Mouse (Mus musculus) embryonic stem cell, embryonic (primary cell): ENCODE results near the gene Fam189a1.

Experiments
- CTCF ChIA-PET, 4 experiments: fragments of 300-600 bp in 2 of 4; fragments of 350-600 bp in 2 of 4; sonication (Branson Sonifier 250); formaldehyde crosslinking; loops; one replicate each; lab custom pipeline; 2022; ENCODE audit warnings: inconsistent platforms in 2 of 4; lab: Charles Lee
- POLR2A ChIA-PET, 4 experiments: fragments of 300-600 bp in 2 of 4; fragments of 350-600 bp in 2 of 4; sonication (Branson Sonifier 250); formaldehyde crosslinking; loops; one replicate each; lab custom pipeline; 2022; ENCODE audit warnings: antibody characterized with exemption in 4 of 4, inconsistent platforms in 1 of 4; lab: Charles Lee

Fam189a1 gene

DNA sequence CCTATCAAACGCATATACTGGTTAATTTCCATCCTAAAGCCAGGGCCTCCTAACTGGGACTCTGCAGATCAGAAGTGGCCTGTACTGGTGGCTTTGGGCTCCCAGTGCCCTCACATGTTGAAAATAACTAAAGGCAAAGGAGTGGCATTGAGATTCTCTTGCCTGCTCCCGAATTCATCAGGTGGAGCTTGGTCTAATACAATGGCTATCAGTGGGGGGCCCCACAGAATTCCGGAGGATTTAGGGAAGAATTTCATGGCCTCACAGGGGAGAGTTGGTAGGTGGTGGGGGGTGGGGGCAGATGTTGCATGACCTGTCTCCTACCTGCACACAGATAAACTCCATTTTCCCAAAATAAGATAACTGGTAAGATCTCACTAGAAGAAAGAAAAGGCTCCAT lies 92.3 kb downstream of the Fam189a1 start:
- ChIA-PET POLR2A (interaction anchor here in 3 of 4 experiments (0.7 to 2.6 kb wide), 8 partner anchors 10 to 1642 kb away, joined by 3 to 9 read pairs (median 4); partner anchors contain the start of genes Mcee (in 1 of the 3), Mphosph10 (in 1 of the 3) and Tarsl2 (in 1 of the 3)), CTCF (interaction anchor here (0.6 to 3.1 kb wide), 6 partner anchors 9 to 1023 kb away, joined by 3 to 20 read pairs (median 6); no protein-coding TSS in a partner anchor)

DNA sequence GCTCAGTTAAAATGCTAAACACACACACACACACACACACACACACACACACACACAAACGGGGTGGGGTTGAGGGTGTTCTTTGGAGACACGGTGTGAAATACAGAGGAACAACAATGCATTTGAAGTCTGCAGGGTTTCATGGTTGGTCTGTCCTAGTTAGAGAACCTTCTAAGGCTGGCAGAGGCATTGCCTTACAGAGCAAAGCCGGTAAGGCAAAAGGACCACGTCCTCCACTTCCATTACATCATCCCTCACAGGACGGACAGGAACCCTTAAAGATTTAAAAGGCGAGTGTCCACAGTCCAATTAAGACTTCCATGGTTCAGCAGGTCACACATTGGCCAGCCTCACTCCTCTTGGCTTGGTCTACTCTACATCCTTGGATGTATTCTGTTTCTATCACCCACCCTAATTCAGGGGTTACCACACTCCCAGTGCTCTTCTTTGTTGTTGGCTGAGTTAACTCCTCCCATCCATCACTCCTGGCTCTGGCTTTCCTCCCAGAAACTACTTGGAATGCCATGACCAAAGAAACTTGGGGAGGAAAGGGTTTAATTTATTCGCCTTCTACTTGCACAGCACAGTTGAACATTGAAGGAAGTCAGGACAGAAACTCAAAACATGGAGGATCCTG lies 96.1 kb downstream of the Fam189a1 start:
- ChIA-PET CTCF (interaction anchor here in 1 of 4 experiments (0.6 kb wide), 1 partner anchor 11 kb away, joined by 6 read pairs; no protein-coding TSS in a partner anchor), POLR2A (no interaction called here)

GRCm38 (mm10) chr7:65056864-65057263 lies 99.5 kb downstream of the Fam189a1 start:
- ChIA-PET POLR2A (interaction anchor here in 1 of 4 experiments (1.5 kb wide), 1 partner anchor 18 kb away, joined by 3 read pairs; no protein-coding TSS in a partner anchor), CTCF (no interaction called here)

GRCm38 (mm10) chr7:65051986-65052385 lies 104.4 kb downstream of the Fam189a1 start:
- CTCF ChIA-PET = interaction anchor here in 2 of 4 experiments (0.6 to 1.2 kb wide), 2 partner anchors 21 to 22 kb away, joined by 4 to 7 read pairs; no protein-coding TSS in a partner anchor
- POLR2A ChIA-PET = interaction anchor here in 1 of 4 experiments (1.9 kb wide), 1 partner anchor 13 kb away, joined by 4 read pairs; no protein-coding TSS in a partner anchor

DNA sequence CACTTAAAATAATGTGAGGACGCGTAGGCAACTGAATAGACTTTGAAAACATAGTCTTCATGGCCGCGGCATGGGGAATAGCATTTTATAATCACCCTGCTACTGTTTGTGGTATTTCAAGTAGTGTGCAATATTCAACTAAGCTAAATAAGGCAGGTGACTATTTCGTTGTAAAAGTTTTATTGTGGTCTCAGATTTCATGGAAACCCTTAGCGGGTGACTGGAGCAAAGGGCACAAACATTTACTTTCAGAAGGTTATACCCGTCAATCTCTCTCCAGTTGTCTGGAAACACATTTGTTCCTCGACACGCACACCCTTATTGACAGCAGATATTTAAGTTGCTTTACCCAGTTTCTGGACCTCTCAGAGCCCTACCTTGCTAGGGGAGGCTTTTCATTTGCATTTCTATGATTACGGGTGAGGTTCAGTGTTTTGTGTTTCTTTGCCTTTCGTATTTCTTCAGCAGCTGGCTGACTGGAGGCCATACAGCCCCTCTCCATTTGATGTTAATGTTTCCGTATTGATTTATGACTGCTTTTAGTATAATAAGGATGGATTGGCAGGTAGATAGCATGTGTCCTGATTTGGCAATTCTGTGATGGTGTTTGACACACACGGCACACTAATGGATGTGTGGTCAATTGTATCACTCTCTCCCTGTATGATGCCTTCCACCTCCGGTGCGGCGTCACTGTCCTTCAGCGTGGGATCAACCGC lies 107.0 kb downstream of the Fam189a1 start:
- ChIA-PET CTCF (interaction anchor here in 1 of 4 experiments (0.6 kb wide), 1 partner anchor 11 kb away, joined by 6 read pairs; no protein-coding TSS in a partner anchor), POLR2A (no interaction called here)

DNA sequence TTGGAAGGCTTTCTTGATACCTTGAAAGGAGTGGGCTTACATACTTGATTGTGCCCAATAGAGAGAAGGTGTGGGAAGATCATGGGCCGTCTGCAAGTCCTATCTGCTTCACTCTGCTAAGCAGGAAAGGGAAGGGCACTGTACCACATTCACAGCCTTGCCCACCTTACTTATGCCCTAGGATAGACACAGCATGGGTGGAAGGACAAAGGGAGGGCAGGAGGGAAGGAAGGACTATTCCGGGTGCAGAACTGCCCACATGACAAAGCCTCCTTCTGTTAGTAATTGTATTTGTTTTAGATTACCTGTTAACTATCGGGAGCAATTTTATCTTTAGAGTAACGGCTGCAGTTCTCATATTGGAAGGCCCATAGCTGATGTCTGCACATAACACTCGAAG lies 108.7 kb downstream of the Fam189a1 start:
- ChIA-PET POLR2A (no interaction called here), CTCF (interaction anchor here in 1 of 4 experiments (2.8 kb wide), 1 partner anchor 26 kb away, joined by 11 read pairs; no protein-coding TSS in a partner anchor)

DNA sequence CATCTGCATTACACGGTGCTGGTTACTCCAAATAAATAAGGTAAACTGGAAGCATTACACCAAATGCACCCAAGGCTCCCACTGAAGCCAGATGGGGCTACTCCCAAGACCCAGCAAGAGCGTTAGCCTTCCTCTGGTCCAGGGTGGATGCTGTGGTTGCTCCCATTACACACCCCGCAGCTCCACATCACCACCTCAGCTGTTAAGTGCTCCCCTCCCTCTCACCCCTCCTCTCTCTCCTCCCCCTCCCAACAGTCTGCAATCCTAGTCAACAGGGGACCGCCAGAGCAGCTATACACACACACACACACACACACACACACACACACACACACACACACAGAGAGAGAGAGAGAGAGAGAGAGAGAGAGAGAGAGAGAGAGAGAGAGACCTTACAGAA lies 109.7 kb downstream of the Fam189a1 start:
- POLR2A ChIA-PET = interaction anchor here (0.5 to 1.6 kb wide), 6 partner anchors 18 to 276 kb away, joined by 3 to 4 read pairs (median 3); no protein-coding TSS in a partner anchor
- CTCF ChIA-PET = interaction anchor here in 3 of 4 experiments (0.6 to 2.8 kb wide), 4 partner anchors 17 to 304 kb away, joined by 3 to 11 read pairs (median 4); no protein-coding TSS in a partner anchor

- ChIA-PET POLR2A (interaction anchor here in 1 of 4 experiments (0.8 kb wide), 1 partner anchor 171 kb away, joined by 3 read pairs; the partner anchor contains the start of gene Nsmce3), CTCF (interaction anchor here in 1 of 4 experiments (0.5 kb wide), 1 partner anchor 130 kb away, joined by 3 read pairs; no protein-coding TSS in a partner anchor)
These were observed 112.1 kb downstream of the Fam189a1 start for GRCm38 (mm10) chr7:65044280-65044679.

GRCm38 (mm10) chr7:65041106-65041505 lies 115.3 kb downstream of the Fam189a1 start:
- ChIA-PET CTCF (no interaction called here), POLR2A (no interaction called here)

- POLR2A ChIA-PET = no interaction called here
- CTCF ChIA-PET = no interaction called here
These were observed 124.6 kb downstream of the Fam189a1 start for GRCm38 (mm10) chr7:65031741-65032140.

DNA sequence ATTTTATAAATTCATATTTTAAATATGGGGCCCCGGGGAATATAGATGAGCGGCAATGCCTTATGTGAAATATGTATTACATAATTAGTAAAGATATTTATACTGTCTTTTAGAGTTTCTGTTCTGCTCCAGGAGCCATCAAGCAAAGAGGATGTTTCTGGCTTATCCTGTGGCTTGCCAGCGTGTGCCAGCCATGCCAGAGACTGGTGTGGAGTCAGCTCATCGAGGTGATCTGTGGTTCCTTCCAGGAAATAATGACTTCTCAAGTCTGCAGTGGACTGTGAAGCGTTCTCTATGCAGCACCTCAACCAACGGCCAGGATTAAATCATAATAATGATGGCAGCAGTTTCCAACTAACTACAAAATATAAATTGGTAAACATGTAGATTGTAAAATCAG lies 125.2 kb downstream of the Fam189a1 start:
- CTCF ChIA-PET = no interaction called here
- POLR2A ChIA-PET = no interaction called here

- POLR2A ChIA-PET = interaction anchor here in 1 of 4 experiments (1.0 kb wide), 1 partner anchor 157 kb away, joined by 3 read pairs; the partner anchor contains the start of gene Nsmce3
These were observed 126.4 kb downstream of the Fam189a1 start for GRCm38 (mm10) chr7:65029985-65030384.

GRCm38 (mm10) chr7:65021298-65021697 lies 135.1 kb downstream of the Fam189a1 start:
- CTCF ChIA-PET = no interaction called here
- POLR2A ChIA-PET = no interaction called here

More at GRCm38 (mm10) chr7:65029985-65030384, 126.4 kb downstream of the Fam189a1 start:
- CTCF ChIA-PET = no interaction called here

DNA sequence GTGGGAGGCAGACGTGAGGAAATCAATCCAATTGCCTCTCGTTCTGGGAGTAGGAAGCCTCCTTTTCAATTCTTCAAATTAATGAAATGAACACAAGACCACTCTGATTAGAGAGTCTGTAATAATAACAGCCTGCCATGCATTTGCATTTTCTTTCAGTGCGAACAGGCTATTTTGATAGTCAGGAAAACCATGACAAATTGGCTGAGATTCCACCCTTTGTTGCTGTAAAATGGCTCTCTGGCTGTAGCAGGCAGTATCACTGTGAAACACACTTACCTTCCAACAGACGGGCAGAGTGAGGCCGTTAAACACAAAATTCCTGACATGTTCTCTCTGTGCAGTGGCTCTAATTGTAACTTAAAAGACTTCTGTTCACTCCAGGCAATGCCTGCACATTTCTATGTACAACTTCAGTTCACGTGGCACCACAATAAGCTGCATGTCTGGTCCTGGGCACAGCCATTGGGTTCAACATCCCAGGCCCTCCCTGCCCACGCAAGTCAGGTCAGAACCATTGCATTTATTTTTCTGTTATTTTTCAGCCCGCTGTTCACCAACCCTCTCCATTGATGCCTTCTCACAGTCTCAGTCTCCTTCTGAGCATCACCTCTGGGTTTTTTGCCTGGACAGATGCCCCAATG lies 138.2 kb downstream of the Fam189a1 start:
- ChIA-PET POLR2A (no interaction called here), CTCF (no interaction called here)

- CTCF ChIA-PET = no interaction called here
- POLR2A ChIA-PET = no interaction called here
These were observed 139.0 kb downstream of the Fam189a1 start for GRCm38 (mm10) chr7:65017348-65017747.

GRCm38 (mm10) chr7:65011133-65011532 lies 145.2 kb downstream of the Fam189a1 start:
- ChIA-PET POLR2A (no interaction called here), CTCF (no interaction called here)

GRCm38 (mm10) chr7:65010275-65010674 lies 146.1 kb downstream of the Fam189a1 start:
- CTCF ChIA-PET = no interaction called here

GRCm38 (mm10) chr7:65005731-65006130 lies 150.6 kb downstream of the Fam189a1 start:
- ChIA-PET CTCF (no interaction called here), POLR2A (no interaction called here)

More at GRCm38 (mm10) chr7:65010275-65010674, 146.1 kb downstream of the Fam189a1 start:
- POLR2A ChIA-PET = no interaction called here

DNA sequence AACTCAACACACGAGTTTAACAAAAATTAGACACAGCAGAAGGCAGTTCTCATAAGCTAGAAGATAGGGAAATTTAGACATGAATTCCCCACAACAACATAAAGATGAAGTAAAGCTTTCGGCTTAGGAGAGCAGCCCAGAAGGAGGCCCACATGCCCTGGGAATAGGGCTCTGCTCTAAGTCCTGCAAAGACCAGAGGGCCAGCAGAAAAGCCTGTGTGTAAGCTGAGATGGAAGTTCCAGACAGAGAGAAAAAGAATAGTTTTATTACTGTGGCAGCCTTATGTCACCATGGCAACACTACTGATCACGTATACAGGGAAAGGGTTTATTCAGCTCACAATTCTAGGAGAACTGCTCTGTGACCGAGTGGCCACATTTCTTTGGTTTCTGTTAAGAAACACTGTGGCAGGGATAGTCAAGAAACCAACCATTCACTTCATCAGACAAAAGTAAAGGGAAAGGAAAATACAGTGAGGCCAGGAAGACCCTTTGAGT lies 156.6 kb downstream of the Fam189a1 start:
- CTCF ChIA-PET = no interaction called here
- POLR2A ChIA-PET = no interaction called here
